In genomic region chr4:128143147-128143546, GRCm38 (mm10) we compare ENCODE assay signal across 20 mouse cellular contexts.
A peak's percentile ranks its signal among the peaks of the same experiment; 100 is the strongest.
DNase-seq lines count a peak whose midpoint lies in the region; ATAC-seq lines count a peak whose summit lies in the region.
"Had no signal": no experiment of that assay in that cellular context is flagged by ENCODE, and none has a peak within 500 bp of the region (broad histone marks: within the 10 kb centered on the region; RNA-seq: fewer than 3 reads in every experiment).

No protein-coding gene starts in this region.

- no peak for ATAC-seq in cerebellum, adult (ENCODE audit: insufficient number of reproducible peaks, low FRiP score, low TSS enrichment)
- ATAC-seq: CD4-positive, CD25-positive, alpha-beta regulatory T cell, adult 4 months; forebrain, embryonic 13.5 days; forebrain, embryonic 16.5 days; hindbrain, postnatal 0 days; inflammation-experienced regulatory T-cells, adult 6 months had no signal

- peak; percentile 26 to 35 for DNase-seq in cerebellum, adult 18-20 months
- DNase-seq in kidney, adult 9 months = peak; percentile 3
- no peak for DNase-seq in kidney, postnatal 25 days
- peak; percentile 49 for DNase-seq in cerebellum, adult 9-11 months
- DNase-seq in cerebellum, postnatal 14 days = peak; percentile 67 to 81
- DNase-seq in urinary bladder, postnatal 14 days (ENCODE audit: low spot score) = no peak
- no peak for DNase-seq in testis, postnatal 10 days (ENCODE audit: low spot score)
- DNase-seq: adrenal gland, adult 2 months; adrenal gland, postnatal 14 days; gastrocnemius, postnatal 10 days; gastrocnemius, postnatal 36 days; heart, adult 2 months; heart, postnatal 14 days; heart, postnatal 4 days had no signal

Comparison
In these comparisons a context has a peak if more than half of its experiments do, and no peak if none do; other contexts are left out.
1. DNase-seq: peak in cerebellum, adult 18-20 months (2 of 2), kidney, adult 9 months (single experiment), cerebellum, adult 9-11 months (single experiment) and cerebellum, postnatal 14 days (2 of 2); none in kidney, postnatal 25 days (0 of 2), urinary bladder, postnatal 14 days (single experiment) and testis, postnatal 10 days (single experiment).